Mouse (Mus musculus): ENCODE data around the gene Selenoi. TPM values are rescaled to one million over a fixed set of nuclear protein-coding genes. Genes with fewer than 3 reads are reported as not detected.

Gene Selenoi
- polyA plus RNA-seq, 1 experiment from 2014 or later: 23.0 TPM

DNA sequence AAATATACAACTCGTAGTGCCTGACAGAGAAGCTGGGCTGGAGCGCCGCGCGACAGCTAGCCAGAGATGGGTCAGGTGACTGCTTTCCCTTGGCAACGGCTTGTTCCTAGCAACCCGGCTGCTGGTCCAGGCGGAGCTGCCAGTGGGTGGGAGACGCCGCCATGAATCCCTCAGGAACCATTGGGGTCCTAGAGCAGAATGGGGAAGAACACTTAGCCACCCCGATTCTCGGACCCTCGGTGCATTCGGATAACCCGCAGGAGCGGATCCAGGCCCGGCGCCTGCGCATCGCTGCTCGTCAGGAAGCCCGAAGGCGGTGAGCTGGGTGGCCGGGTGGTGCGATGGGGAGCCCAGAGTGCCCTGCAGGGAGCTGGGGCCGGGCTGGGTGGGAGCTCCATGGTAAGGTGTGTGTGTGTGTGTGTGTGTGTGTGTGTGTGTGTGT lies 48.9 kb downstream of the Selenoi start, which contains the start of gene Drc1:
Drc1 (plus strand) TSS at position 98 of the 442 bp plus-strand sequence.
- no peaks in the 10 kb centered on the region; the same call in none of the 2 replicates for H3K9me3 ChIP-seq
- peak; percentile 72 for ATAC-seq (ENCODE audit: low FRiP score, low read depth)
- peaks cover 9% of the 10 kb centered on the region for H3K4me1 ChIP-seq
- H3K27ac ChIP-seq (replicated peaks): no peak within 1 kb of the TSS
- H3K4me2 ChIP-seq (replicated peaks): peak within 1 kb of the TSS; percentile 68
- H3K36me3 ChIP-seq: no peaks in the 10 kb centered on the region
- no peaks in the 10 kb centered on the region for H3K27me3 ChIP-seq
- H3K4me3 ChIP-seq: peak within 1 kb of the TSS; percentile 51
- H3K9ac ChIP-seq (replicated peaks): peak within 1 kb of the TSS; percentile 58
- 2% methylated on average over 25 of the region's 26 CpGs for WGBS

DNA sequence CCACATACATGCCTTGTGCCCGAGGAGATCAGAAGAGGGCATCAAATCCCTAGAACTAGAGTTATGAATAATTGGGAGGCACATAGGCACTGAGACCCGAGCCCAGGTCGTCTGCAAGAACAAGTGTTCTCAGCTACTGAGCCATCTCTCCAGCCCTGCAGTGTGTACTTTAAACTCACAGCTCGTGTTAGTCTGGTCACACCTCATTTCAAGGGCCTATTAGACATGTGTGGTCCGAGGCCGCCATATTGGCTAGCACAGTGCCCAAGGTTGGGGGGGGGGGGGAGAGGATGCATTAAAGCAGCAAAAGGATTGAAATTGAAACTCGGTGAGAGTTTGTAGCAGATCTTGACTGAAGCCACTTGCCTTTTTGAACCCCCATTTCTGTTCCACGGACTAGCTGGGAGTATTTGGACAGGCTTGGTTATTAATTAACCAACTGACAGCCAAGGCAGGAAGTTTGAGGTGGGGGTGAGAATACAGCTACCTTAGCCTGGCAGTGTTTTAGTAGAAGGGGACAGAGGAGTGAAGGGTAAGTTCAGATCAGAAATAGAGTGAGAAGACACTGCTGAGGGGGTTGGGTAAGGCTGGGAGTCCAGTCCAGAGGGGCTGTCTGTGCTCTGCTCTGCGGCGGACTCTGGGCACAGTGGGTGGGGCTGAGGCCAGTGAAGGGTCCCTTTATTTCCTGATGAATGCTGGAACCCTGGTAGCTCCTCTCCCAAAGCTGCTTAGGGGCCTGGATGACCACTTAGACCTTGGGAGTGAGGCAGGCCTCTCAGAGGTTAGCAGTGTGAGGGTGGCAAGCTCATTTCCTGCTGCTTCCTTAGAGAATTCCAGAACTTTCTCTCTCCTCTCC lies 53.8 kb downstream of the Selenoi start:
- H3K4me1 ChIP-seq: peaks cover 5% of the 10 kb centered on the region
- no peaks in the 10 kb centered on the region for H3K36me3 ChIP-seq
- no peak overlapping the region for H3K9ac ChIP-seq (replicated peaks)
- H3K9me3 ChIP-seq: no peaks in the 10 kb centered on the region; the same call in none of the 2 replicates
- no peaks in the 10 kb centered on the region for H3K27me3 ChIP-seq
- H3K4me2 ChIP-seq (replicated peaks): no peak overlapping the region
- no peak overlapping the region for H3K4me3 ChIP-seq
- no peak for ATAC-seq (ENCODE audit: low FRiP score, low read depth)
- no peak overlapping the region for H3K27ac ChIP-seq (replicated peaks)
- WGBS: 87% methylated on average over 10 of the region's 10 CpGs

DNA sequence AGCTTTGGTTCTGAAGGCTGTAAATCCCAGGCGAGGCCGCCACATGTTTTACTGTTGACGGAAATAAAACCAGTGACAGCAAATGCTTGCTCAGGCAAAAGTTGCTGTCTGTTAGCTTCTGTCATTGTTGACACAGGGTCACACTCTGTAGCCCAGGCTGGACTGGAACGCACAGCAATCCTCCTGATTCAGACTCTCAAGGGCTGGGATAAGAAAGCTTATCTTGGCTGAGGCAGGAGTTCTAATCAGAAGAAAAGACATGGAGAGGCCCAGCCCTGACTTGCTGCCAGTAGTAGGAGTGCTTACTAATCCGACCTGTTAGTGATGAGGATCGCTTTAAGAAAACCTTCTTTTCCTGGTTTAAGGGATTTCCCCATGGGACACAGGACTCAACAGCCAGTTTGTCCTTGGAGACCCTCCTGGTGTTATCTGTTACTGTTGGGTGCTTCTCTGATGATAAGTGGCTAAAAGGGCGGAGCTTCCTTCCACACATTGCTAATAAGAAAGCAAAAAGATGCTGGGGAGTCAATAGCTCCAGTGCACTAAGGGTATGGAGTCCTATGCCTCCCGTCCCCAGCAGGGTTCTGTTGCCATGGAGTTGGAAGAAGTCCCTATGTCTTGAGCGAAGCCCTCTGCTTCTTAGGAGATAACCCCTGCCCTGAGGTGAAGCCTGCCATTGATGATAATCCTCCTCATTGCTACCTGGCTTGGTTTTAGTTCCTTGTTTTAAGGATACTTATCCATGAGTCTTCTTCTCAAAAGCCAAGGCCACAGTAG lies 54.9 kb downstream of the Selenoi start:
- 78% methylated on average over 9 of the region's 9 CpGs for WGBS
- ATAC-seq (ENCODE audit: low FRiP score, low read depth): no peak
- no peaks in the 10 kb centered on the region for H3K27me3 ChIP-seq

More for the DNA sequence above, 54.9 kb downstream of the Selenoi start:
- Histone ChIP-seq H3K36me3 (no peaks in the 10 kb centered on the region), H3K4me1 (no peaks in the 10 kb centered on the region), H3K9me3 (no peaks in the 10 kb centered on the region; the same call in none of the 2 replicates), H3K27ac (replicated peaks) (no peak overlapping the region), H3K4me2 (replicated peaks) (no peak overlapping the region), H3K4me3 (no peak overlapping the region), H3K9ac (replicated peaks) (no peak overlapping the region)

Other genes with a start within 250 kb of the Selenoi start
- 0.14 TPM in 1 of 2 replicates, not detected in the other for gene Il6, start 219.5 kb upstream of the Selenoi start, polyA plus RNA-seq (2016; fragmentation: Nextera tagmentation; extraction: Ambion mirVana)
- 182 and 188 TPM in 2 replicates for gene Tyms, start 159.0 kb upstream of the Selenoi start, polyA plus RNA-seq (2016; fragmentation: Nextera tagmentation; extraction: Ambion mirVana)
- 24.9 and 26.9 TPM in 2 replicates for gene Garem2, start 127.4 kb upstream of the Selenoi start, polyA plus RNA-seq (2016; fragmentation: Nextera tagmentation; extraction: Ambion mirVana)
- 7.2 and 7.6 TPM in 2 replicates for gene 3110082J24Rik, start 126.5 kb upstream of the Selenoi start, polyA plus RNA-seq (2016; fragmentation: Nextera tagmentation; extraction: Ambion mirVana)
- gene Hadha, start 77.4 kb upstream of the Selenoi start, polyA plus RNA-seq (2016; fragmentation: Nextera tagmentation; extraction: Ambion mirVana): 96.0 and 101 TPM in 2 replicates
- gene Hadhb, start 77.3 kb upstream of the Selenoi start, polyA plus RNA-seq (2016; fragmentation: Nextera tagmentation; extraction: Ambion mirVana): 78.9 and 81.3 TPM in 2 replicates
- not detected in 2 replicates for gene Adgrf3, start 26.9 kb upstream of the Selenoi start, polyA plus RNA-seq (2016; fragmentation: Nextera tagmentation; extraction: Ambion mirVana)
- 0.84 and 1.3 TPM in 2 replicates for gene Drc1, start 48.8 kb downstream of the Selenoi start, polyA plus RNA-seq (2016; fragmentation: Nextera tagmentation; extraction: Ambion mirVana)
- 0.42 and 0.73 TPM in 2 replicates for gene Otof, start 229.4 kb downstream of the Selenoi start, polyA plus RNA-seq (2016; fragmentation: Nextera tagmentation; extraction: Ambion mirVana)
- gene 1700001C02Rik, start 233.5 kb downstream of the Selenoi start, polyA plus RNA-seq (2016; fragmentation: Nextera tagmentation; extraction: Ambion mirVana): not detected in 2 replicates

All from midbrain, embryonic 12.5 days (tissue).